Mouse (Mus musculus): ENCODE measurements around the gene Zyg11b. TPM values are rescaled to one million over a fixed set of nuclear protein-coding genes. Genes with fewer than 3 reads are reported as not detected.

Gene Zyg11b
- 10 to 100 TPM; 37.8 to 39.9 TPM for total RNA-seq (2021)

- intact Hi-C loops (cut with DNase I) = loop anchor here (2.0 to 10.0 kb wide), 3 partner anchors 26 to 376 kb away; partner anchors contain the start of gene Cpt2
Measured at GRCm38 (mm10) chr4:108300670-108301373, at the start of gene Zyg11b. Gene Zyg11b, minus strand, starts transcription at chr4:108301096.

GRCm38 (mm10) chr4:108349836-108350547, 49.1 kb upstream of the Zyg11b start:
- intact Hi-C loops (cut with DNase I) = loop anchor here (2.0 kb wide), 1 partner anchor 37 kb away; no protein-coding TSS in a partner anchor
- DNase-seq = no peak

More at GRCm38 (mm10) chr4:108300670-108301373, at the start of gene Zyg11b:
- peak; percentile 84 to 90 for DNase-seq

- DNase-seq = no peak
- intact Hi-C loops (cut with DNase I) = loop anchor here (2.0 kb wide), 1 partner anchor 38 kb away; no protein-coding TSS in a partner anchor
Measured at GRCm38 (mm10) chr4:108349064-108349463, 48.2 kb upstream of the Zyg11b start.

GRCm38 (mm10) chr4:108348256-108348875, 47.5 kb upstream of the Zyg11b start:
- intact Hi-C loops (cut with DNase I) = loop anchor here (2.0 kb wide), 1 partner anchor 38 kb away; no protein-coding TSS in a partner anchor
- DNase-seq = no peak

- DNase-seq = no peak
- intact Hi-C loops (cut with DNase I) = no loop called here
Measured at GRCm38 (mm10) chr4:108347111-108347510, 46.2 kb upstream of the Zyg11b start.

GRCm38 (mm10) chr4:108345826-108346225, 44.9 kb upstream of the Zyg11b start:
- no peak for DNase-seq
- intact Hi-C loops (cut with DNase I) = no loop called here

GRCm38 (mm10) chr4:108344631-108345083, 43.8 kb upstream of the Zyg11b start:
- no peak for DNase-seq
- intact Hi-C loops (cut with DNase I) = loop anchor here (5.0 kb wide), 1 partner anchor 63 kb away; the partner anchor contains the start of gene Gpx7

GRCm38 (mm10) chr4:108339277-108339690, 38.4 kb upstream of the Zyg11b start:
- DNase-seq = peak; percentile 62 to 69
- intact Hi-C loops (cut with DNase I) = loop anchor here (1.0 to 5.0 kb wide), 3 partner anchors 122 to 238 kb away; partner anchors contain the start of genes Orc1 and Prpf38a

- intact Hi-C loops (cut with DNase I) = loop anchor here (1.0 to 5.0 kb wide), 3 partner anchors 122 to 238 kb away; partner anchors contain the start of genes Orc1 and Prpf38a
- DNase-seq = no peak
Measured at GRCm38 (mm10) chr4:108338811-108339210, 37.9 kb upstream of the Zyg11b start.

- DNase-seq = no peak
- intact Hi-C loops (cut with DNase I) = loop anchor here (2.0 to 5.0 kb wide), 2 partner anchors 122 to 239 kb away; partner anchors contain the start of genes Orc1 and Prpf38a
Measured at GRCm38 (mm10) chr4:108338321-108338733, 37.4 kb upstream of the Zyg11b start.

GRCm38 (mm10) chr4:108337817-108338216, 36.9 kb upstream of the Zyg11b start:
- no peak for DNase-seq
- intact Hi-C loops (cut with DNase I) = loop anchor here (2.0 to 5.0 kb wide), 2 partner anchors 123 to 239 kb away; partner anchors contain the start of genes Orc1 and Prpf38a

GRCm38 (mm10) chr4:108336765-108337164, 35.9 kb upstream of the Zyg11b start:
- no peak for DNase-seq
- intact Hi-C loops (cut with DNase I) = loop anchor here (5.0 kb wide), 1 partner anchor 241 kb away; the partner anchor contains the start of genes Orc1 and Prpf38a

- intact Hi-C loops (cut with DNase I) = loop anchor here (5.0 kb wide), 1 partner anchor 242 kb away; the partner anchor contains the start of genes Orc1 and Prpf38a
- no peak for DNase-seq
Measured at GRCm38 (mm10) chr4:108335413-108335812, 34.5 kb upstream of the Zyg11b start.

GRCm38 (mm10) chr4:108332041-108332440, 31.1 kb upstream of the Zyg11b start:
- intact Hi-C loops (cut with DNase I) = no loop called here
- no peak for DNase-seq

GRCm38 (mm10) chr4:108329840-108330239, 28.9 kb upstream of the Zyg11b start:
- intact Hi-C loops (cut with DNase I) = loop anchor here (5.0 to 10.0 kb wide), 6 partner anchors 78 to 435 kb away; partner anchors contain the start of gene Echdc2
- no peak for DNase-seq

GRCm38 (mm10) chr4:108327730-108328484, 27.0 kb upstream of the Zyg11b start, which contains the start of gene Coa7:
Gene Coa7, plus strand, starts transcription at chr4:108328140.
- DNase-seq = peak; percentile 97 to 98
- intact Hi-C loops (cut with DNase I) = loop anchor here (2.0 to 10.0 kb wide), 7 partner anchors 27 to 433 kb away; partner anchors contain the start of genes Echdc2 and Zyg11b

GRCm38 (mm10) chr4:108327071-108327579, 26.2 kb upstream of the Zyg11b start:
- DNase-seq = peak in 1 of 2 experiments; percentile 48
- intact Hi-C loops (cut with DNase I) = loop anchor here (2.0 to 10.0 kb wide), 7 partner anchors 26 to 432 kb away; partner anchors contain the start of genes Echdc2 and Zyg11b

GRCm38 (mm10) chr4:108323588-108323987, 22.7 kb upstream of the Zyg11b start:
- intact Hi-C loops (cut with DNase I) = loop anchor here (10.0 kb wide), 1 partner anchor 429 kb away; no protein-coding TSS in a partner anchor
- no peak for DNase-seq
